ENCODE assay signal across 8 mouse cellular contexts in the genomic region with DNA sequence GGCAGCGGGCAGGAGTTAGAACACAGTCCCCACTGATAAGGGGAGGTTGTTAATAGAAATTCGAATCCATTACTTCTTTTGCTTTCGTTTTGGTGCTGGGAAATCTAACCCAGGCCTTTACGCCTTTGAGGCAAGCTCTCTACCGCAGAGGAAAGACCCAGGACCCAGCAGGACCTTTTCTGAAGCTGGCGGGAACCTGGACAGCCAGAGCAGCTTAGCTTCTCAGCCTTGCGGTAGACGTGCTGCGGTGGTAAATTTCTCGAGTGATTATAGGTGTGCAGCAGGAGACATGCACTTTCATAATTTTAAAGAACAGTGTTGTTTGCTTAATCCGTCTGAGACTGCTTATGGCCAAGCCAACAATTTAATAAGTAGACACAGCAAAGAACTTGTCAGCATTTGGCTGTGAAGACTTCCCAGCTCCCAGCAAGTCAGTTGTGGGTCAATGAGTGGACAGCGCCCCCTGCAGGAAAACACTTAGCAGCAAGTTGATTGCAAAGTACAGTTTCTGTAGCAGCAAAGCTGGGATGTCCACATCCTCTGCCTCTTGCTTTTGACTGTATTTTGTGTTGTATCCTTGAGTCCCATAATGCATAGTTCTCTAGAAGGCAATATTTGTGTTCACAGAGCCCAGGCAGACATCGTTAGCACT. TPM values are rescaled to one million over a fixed set of nuclear protein-coding genes. Genes with fewer than 3 reads are reported as not detected.
DNase-seq lines count a peak whose midpoint lies in the region; ATAC-seq lines count a peak whose summit lies in the region.

No protein-coding gene starts in this region.

- ATAC-seq in hindbrain, embryonic 15.5 days (ENCODE audit: low FRiP score, low read depth): peak; percentile 27; the same call in 1 of the 2 replicates

- 0 out of 2 replicates have a peak overlapping the region, but pooled peaks have one; percentile 12 for H3K4me2 ChIP-seq in hindbrain, embryonic 15.5 days

- 39% methylated on average over 13 of the region's 13 CpGs for WGBS in hindbrain, embryonic 15.5 days

- H3K9ac ChIP-seq in hindbrain, embryonic 15.5 days: no peak overlapping the region

- H3K27me3 ChIP-seq in hindbrain, embryonic 15.5 days: no peaks in the 10 kb centered on the region

- H3K4me3 ChIP-seq in hindbrain, embryonic 15.5 days: no peak overlapping the region

- no peak overlapping the region for H3K27ac ChIP-seq in hindbrain, embryonic 15.5 days (replicated peaks)

- H3K4me1 ChIP-seq in hindbrain, embryonic 15.5 days (replicated peaks): no peaks in the 10 kb centered on the region

- H3K36me3 ChIP-seq in hindbrain, embryonic 15.5 days: peaks cover 2% of the 10 kb centered on the region

- no peaks in the 10 kb centered on the region for H3K9me3 ChIP-seq in hindbrain, embryonic 15.5 days

- DNase-seq in R1 (ENCODE audit: low read depth, low spot score): peak; percentile 91
- DNase-seq in cerebellum, adult 11-12 months: peak; percentile 76
- DNase-seq in frontal cortex, postnatal 10 days (ENCODE audit: low spot score in 2 of 2): peak; percentile 45 to 82
- DNase-seq in layer of hippocampus, postnatal 25 days (ENCODE audit: extremely low spot score in 1 of 2, low spot score in 1 of 2): peak; percentile 77 to 98
- DNase-seq in lung, postnatal 25 days (ENCODE audit: low spot score): peak; percentile 89
- peak; percentile 59 to 63 for DNase-seq in right cerebral cortex, postnatal 36 days (ENCODE audit: low spot score in 2 of 2)
- DNase-seq in urinary bladder, postnatal 36 days (ENCODE audit: low spot score in 2 of 2): peak; percentile 82 to 90

RNA-seq across cellular contexts. Expression of a gene that starts 7.2 kb away (rescaled TPM):
- 95.1 and 101 TPM in 2 replicates for polyA plus RNA-seq in hindbrain, embryonic 15.5 days (2015; fragmentation: Nextera tagmentation; extraction: Ambion mirVana)
- total RNA-seq in layer of hippocampus, postnatal 25 days (2021): 10 to 100 TPM; 36.6 to 44.4 TPM

RNA-seq across cellular contexts. Expression of a gene that starts 30.7 kb away (rescaled TPM):
- 1.2 and 1.4 TPM in 2 replicates for polyA plus RNA-seq in hindbrain, embryonic 15.5 days (2015; fragmentation: Nextera tagmentation; extraction: Ambion mirVana)
- 1 to 10 TPM; 1.2 to 1.3 TPM for total RNA-seq in layer of hippocampus, postnatal 25 days (2021)

RNA-seq across cellular contexts. Expression of a gene that starts 30.8 kb away (rescaled TPM):
- 25.8 and 29.8 TPM in 2 replicates for polyA plus RNA-seq in hindbrain, embryonic 15.5 days (2015; fragmentation: Nextera tagmentation; extraction: Ambion mirVana)
- 10 to 100 TPM; 12.1 to 12.4 TPM for total RNA-seq in layer of hippocampus, postnatal 25 days (2021)

RNA-seq across cellular contexts. Expression of a gene that starts 45.8 kb away (rescaled TPM):
- 74.2 and 79.6 TPM in 2 replicates for polyA plus RNA-seq in hindbrain, embryonic 15.5 days (2015; fragmentation: Nextera tagmentation; extraction: Ambion mirVana)
- 10 to 100 TPM; 62.3 to 65.9 TPM for total RNA-seq in layer of hippocampus, postnatal 25 days (2021)
